Mouse (Mus musculus) cerebellum, postnatal 10 days (tissue): ENCODE results near the gene Wdr45b.
A peak's percentile ranks its signal among the peaks of the same experiment; 100 is the strongest.
"Not testable (repeated sequence)": the region's sequence is repeated elsewhere in the genome, so short reads cannot be mapped to it uniquely, and the experiment has no call there.

Experiments
- DNase-seq, 2 experiments: peaks; one replicate each; pipeline ENCODE4 v3.0.0; 2021; ENCODE audit warnings: mixed read lengths in 2 of 2

Wdr45b gene

DNA sequence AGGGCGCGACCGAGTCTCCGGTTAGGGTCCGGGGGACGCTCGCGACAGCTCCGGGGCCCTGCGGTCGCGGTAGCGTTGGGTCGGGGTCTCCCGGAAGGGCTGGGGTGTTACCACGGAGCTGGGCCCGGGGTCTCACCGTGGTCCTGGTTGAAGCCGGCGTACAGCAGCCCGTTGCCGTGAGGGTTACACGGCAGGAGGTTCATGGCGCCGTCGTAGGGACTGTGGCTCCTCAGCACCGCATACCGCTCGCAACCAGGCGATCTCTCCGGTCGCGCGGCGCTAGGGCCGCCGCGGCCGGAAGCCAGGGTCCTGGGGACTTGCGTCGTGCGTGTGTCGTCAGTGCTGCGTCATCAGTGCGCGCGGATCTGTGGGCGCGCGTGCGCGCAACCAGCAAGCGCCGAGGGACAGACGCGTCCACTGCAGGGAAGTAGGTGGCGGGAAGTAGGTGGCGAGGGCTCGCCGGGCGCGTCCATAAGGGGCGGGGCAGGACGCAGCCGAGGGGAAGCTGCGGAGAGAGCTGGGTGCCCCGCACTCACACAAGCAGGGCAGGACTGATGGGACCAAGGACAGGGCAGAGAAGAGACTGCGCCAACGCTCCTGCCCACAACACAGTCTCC lies at the start of gene Wdr45b:
Gene Wdr45b (minus strand): TSS at position 355 of the 617 bp plus-strand sequence.
- DNase-seq: peak; percentile 99 to 100

DNA sequence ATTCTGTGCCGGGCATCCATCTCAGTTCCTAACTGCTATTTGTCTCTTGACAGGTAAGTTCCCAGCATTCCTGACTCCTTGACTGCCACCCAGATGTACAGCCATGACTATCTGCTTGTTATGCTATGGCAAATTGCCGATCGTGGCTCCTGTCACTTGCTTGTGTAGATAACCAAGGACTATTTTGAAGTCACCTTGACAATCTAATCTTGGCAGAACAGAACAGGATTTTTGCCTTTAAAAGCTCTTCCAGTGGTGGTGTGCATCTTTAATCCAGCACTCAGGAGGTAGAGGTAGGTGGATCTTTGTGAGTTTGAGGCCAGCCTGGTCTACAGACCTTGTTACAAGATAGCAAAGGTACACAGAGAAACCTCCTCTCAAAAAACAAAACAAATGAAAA lies 38.2 kb upstream of the Wdr45b start:
- no peak for DNase-seq

DNA sequence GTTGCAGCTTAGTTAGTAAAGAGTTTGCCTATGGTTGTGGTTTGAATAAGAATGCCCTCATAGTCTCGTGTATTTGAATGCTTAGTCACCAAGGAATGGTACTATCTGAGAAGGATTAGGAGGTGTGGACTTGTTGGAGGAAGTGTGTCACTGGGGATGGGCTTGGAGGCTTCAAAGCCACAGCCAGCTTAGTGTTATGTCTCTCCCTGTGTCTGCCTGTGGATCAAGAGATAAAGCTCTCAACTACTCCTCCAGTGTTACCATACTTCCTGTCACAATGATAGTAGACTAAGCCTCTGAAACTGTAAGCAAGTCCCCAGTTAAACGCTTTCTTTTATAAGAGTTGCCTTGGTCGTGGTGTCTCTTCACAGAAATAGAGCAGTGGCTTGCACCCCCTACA lies 36.5 kb upstream of the Wdr45b start:
- no peak for DNase-seq

DNA sequence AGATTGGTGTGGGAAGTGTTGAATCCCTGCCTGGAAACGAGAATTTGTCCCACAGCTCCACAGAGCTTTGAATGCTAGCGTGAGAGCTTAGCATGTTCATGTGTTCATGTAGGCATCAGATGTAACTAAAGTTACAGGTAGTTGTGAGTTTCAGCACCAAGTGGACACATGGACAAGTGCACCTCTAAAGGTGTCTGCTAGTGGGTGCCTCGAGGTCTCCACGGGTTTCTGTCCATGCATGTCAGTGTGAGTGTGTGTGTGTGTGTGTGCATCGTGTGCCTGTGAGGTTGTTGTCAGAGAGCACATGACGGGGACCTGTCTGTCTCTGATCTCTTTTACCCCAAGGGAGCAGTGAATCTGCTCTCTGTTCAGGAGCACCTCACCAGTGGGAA lies 34.3 kb upstream of the Wdr45b start:
- no peak for DNase-seq

DNA sequence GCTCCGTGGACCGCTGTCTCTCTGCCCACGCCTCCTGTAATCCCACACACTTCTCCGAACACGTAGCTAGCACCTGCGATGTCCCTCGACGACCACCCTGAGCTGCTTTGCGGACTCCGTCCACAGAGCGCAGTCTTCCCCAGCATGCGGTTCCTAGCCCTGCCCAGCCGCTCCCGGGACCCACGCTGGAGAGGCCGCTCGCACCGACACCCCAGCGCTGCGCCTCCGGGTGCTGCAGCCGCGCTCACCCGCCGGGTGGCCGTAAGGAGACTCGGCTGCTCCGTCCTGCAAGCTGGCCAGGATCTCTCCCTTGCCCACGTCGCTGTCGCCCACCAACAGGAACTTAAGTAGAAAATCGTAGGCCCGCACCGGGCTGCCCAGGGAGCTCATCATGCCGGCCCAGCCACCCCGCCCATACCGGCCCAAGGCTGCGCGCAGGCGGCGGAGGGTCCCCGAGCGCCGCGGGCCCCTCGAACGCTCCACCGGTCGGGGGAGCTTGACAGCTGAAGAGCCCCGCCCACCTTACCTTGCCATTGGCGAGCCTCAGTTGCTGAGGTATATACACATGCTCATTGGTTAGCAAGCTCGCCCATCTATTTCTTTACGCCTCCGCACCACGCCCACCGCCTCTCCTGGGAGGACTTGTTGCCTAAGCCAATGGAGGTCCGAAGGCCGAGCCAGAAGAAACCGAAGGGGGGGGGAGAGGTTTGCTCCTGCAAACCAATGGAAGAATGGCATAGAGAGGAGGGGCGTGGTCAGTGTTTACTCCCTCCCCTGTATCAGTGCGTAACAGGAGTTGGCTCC lies 33.7 kb upstream of the Wdr45b start, which contains the start of gene Rab40b:
Gene Rab40b (minus strand): TSS at position 502 of the 804 bp plus-strand sequence.
- peak; percentile 95 to 96 for DNase-seq

DNA sequence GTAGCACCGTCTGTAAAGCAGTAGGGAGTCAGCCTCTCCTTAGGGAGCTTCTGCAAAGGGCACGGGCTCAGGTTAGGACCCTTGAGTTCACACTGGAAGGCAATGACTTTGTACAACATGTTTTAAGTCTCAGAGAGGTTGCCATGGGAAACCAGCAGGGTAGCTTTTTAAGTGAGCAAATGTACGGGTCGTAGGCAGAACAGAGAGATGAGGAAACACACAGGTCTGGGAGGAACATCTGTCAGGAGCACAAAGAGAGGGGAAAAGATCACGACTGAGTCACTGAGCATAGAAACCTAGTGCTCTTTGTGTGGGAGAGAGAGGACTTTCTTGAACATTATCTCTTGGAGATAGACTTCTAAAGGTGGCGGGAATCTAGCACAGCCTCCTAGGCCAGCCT lies 26.0 kb upstream of the Wdr45b start:
- DNase-seq: no peak

DNA sequence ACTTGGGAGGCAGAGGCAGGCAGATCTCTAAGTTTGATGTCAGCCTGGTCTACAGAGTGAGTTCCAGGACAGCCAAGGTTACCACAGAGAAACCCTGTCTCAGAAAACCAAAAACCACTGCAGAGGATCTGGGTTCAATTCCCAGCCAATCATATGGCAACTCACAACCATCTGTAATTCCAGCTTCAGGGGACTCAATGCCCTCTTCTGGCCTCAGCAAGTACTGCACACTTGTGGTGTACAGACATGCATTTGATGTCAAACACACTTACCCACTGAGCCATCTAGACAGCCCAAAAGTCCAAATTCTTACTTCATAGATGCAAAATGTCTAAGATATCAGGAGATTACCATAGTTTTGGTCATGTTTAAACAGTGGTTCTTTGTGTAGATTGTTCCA lies 24.4 kb upstream of the Wdr45b start:
- no peak for DNase-seq

DNA sequence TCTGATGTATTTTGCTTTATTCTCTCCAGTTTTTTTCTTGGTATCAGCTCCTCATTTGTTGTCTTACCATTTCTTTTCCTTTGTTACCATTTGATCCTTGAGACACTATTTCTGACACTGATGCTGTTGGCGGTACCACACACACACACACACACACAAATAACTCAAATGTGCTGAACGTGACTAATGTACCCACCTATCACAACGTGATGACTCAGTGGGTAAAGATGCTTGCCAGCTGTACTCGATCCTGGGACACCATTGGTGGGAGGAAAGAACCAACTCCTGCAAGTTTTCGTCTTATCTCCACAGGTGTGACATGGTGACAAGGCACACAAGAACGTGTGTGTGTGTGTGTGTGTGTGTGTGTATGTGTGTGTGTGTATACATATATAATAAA lies 19.1 kb upstream of the Wdr45b start:
- no peak for DNase-seq

DNA sequence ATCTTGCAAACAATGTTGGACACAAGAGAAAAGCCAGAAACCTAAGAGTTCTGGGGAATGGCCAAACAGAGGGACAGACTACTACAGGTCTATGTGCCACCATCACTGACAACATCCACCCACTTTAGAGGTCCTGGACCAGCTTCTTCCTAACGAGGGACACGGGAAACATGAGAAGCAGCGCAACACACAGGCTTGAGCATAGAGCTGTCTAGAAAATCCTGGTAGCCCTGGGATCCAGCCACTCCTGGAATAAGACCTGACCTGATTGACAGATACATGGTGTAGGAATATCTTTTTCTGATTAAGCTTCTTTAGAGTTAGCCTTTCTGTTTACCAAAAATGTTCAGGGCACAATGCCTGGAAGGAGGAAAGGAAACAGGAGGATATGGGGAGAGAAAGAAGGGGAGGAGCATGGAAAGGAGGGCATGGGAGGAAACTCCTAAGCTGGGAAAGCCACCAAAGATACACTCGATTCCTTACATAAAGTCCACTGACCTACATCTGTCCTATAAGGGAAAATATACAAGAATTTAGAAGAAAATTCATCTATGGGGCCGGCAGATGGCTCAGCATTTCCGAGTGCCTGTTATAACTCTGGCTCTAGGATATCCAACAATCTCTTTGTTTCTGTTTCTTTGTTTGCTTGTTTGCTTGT lies 16.2 kb upstream of the Wdr45b start:
- no peak for DNase-seq

DNA sequence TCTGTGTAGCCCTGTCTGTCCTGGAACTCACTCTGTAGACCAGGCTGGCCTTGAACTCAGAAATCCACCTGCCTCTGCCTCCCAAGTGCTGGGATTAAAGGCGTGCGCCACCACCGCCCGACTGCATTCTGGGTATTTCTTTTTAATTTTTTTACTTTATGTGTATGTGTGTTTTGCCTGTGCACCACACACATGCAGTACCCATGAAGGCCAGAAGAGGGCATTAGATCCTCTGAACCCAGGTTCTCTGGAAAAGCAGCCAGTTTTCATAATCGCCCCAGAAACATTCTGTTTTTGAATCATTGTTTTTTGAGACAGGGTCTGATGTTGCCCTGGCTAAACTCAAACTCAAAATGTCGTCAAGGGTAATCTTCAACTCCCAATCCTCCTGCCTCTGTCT lies 15.4 kb upstream of the Wdr45b start:
- peak; percentile 69 to 78 for DNase-seq

DNA sequence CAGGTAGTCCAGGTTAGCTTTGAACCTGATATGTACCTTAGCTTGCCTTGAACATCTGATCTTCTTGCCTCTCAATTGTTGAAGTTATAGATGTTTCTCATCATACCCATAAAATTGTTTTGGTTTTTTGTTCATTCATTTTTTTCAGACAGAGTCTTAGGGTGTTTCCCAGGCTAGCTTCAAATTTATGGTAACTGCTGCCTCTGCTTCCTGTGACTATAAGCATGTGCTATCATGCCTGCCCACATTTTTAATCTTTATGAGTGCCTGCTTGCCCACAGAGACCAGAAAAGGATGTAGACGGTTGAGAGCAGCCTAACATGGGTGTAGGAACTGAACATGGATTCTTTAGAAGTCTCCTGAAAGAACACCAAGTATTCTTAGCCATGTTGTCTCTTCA lies 14.5 kb upstream of the Wdr45b start:
- no peak for DNase-seq

DNA sequence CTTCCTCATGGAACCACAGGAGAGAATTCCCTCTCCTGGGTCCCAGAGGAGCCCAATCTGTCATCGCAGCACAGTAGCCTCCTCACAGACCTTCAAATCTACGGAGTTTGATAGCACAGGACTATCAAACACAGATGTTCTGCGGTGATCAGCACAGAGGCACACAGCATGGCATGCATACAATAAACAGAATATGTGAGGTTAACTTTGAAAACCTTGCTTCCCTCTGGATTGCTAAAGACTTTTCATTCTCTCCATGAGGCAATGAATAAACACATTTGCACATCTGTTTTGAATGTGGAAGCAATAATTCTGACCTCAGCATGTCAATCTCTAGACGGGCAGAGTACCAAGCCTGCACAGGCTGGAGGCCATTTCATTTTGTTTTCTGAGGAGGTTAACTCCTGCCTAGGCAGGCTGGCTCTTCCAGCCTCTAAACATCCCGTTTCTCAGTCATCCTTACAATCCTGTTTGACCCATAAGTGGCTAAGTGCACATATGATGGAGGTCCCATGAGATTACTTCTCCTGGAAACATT lies 13.0 kb upstream of the Wdr45b start:
- DNase-seq: no peak

DNA sequence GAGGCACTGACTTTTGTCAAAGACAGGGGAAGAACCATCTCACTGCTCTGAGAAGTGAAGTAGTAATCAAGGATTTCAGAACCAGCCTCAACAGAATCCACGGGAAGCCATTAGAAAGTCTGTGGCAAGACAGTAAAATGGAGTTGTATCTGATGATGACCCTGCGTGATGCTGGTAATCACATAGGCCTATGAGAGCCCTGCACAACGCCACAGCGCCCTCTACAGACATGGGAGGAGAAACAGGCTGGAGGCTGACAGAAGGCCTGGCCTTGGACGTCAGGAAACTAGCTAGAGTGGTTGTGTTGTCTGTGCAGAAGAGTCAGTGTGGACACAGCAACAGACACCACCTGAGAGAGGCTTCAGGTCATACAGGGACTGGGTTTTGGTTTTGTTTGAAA lies 8.0 kb upstream of the Wdr45b start:
- peak; percentile 26 to 39 for DNase-seq

DNA sequence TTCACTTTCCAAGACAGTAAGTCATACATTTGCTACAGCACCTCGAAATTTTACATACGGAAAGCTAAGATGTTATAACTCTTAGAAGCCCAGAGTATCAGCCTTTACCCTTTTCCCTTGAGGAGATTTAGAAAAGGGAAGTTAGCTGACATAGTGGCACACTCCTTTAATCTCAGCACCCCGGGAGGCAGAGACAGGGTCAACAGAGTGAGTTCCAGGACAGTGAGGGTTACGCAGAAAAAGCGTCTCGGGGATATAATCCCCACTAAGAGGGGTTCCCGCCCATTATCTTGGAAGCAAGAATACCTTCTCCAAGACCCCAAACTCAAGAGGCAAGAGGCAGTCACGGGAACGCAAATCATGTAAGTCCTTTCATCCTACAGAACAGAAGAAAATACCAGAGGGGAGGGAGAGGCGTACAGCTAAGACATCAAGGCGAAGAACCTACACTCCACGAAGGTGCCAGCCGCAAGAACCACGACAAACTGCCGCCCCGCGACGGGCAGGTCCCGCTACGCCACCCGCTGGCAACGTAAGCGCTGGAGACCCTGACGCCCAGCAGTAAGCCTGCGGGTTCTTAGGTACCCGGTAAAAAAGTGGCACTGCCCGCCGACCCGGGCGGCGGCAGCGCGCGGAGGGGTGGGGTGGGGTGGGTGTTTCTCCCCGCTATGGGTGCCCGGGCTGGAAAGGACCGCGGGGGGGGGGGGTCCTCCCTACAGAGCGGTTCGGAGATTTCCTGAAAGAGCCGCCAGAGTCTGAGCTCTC lies 737 bp downstream of the Wdr45b start:
- DNase-seq: peak; percentile 54 to 57

DNA sequence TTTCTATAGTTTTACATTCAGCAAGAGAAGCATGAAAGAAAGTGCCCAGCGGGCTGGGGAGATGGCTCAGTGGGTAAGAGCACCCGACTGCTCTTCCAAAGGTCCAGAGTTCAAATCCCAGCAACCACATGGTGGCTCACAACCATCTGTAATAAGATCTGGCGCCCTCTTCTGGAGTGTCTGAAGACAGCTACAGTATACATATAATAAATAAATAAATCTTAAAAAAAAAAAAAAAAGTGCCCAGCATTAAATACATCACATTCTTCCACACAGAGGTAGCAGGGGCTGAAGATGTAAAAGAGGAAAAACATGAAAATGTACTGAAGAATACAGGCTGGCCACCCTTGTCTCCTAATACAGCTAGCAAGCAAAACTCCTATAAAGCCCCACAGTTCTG lies 5.5 kb downstream of the Wdr45b start:
- DNase-seq: not testable (repeated sequence)

DNA sequence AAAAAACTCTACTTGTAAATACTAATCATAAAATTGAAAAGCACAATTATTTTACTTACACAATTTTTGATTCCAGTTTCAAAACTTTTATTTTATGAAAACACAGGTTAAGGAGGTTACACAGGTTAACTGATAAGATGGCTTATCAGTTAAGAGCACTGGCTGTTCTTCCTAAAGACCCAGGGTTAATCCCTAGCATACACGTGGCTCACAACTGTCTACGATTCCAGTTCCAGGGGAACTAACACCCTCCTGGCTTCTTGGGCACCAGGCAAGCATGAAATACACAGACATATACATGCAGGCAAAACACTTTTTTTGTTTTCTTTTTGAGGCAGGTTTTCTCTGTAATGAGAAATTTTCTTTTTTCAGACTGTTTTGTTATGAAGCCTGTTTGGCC lies 6.1 kb downstream of the Wdr45b start:
- DNase-seq: no peak

DNA sequence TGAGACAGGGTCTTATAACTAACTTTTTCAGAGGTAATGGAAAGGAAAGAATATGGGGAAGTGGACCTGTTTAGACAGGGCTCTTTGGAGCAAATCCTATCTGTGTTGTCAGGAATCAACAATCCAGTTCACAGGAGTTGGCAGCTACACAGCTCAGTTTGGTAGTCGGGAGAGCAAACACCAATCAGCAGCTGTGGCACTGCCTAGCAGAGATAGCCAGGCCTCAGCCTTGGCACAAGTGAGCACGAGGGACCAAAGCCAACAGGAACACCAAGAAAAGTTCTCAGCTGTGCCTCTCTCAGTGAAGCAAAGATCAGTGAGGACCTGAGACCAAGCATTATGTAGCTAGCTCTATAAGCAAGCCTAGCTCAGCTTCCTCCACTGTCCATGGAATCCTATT lies 7.2 kb downstream of the Wdr45b start:
- DNase-seq: peak in 1 of 2 experiments; percentile 20

DNA sequence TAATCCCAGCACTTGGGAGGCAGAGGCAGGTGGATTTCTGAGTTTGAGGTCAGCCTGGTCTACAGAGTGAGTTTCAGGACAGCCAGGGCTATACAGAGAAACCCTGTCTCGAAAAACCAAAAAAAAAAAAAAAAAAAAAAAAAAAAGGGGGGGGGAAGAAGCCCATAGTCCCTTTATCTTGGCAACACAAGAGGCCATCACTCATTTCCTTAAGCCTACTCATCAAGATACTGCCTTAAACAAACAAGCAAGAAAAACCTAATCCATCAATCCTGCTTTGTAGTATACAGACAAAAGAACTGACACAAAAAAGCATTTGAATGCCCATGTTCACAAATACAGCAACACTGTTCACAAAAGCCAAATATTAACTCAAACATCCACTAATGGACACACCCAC lies 11.8 kb downstream of the Wdr45b start:
- not testable (repeated sequence) for DNase-seq

DNA sequence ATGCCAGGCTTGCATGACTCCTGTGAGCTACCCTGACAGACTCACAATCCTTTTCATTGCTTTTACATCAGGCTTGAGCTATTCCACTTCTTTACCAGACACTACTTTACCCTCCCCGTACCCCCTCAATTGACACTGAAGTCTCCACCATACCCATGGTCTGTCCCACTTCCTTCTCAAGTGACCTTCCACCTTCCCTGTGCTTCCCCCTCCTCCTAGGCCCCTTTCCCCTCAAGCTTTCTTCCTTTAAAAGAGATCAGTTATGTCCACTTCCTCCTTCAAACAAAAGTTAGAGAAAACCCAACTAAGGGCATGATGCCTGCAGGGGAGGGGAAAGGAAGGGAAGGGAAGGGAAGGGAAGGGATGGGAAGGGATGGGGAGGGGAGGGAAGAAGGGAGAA lies 14.0 kb downstream of the Wdr45b start:
- DNase-seq: no peak

DNA sequence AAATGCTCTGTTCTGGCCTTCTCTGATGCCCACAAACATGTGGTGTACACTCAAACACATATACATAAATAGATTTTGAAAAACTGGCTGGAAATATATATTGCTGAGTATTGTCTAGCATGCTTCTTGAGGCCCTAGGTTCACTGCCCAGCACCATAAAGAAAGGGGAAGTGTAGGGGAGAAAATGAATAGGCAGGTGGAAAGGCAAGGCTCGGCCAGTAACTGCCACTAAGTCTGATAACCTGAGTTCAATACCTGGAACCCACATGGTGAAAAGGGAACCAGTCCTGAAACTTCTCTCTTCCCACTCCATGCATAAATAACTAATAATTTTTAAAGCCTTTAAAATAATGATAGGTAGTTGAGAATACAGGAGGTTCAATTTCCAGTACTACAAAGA lies 14.6 kb downstream of the Wdr45b start:
- no peak for DNase-seq

DNA sequence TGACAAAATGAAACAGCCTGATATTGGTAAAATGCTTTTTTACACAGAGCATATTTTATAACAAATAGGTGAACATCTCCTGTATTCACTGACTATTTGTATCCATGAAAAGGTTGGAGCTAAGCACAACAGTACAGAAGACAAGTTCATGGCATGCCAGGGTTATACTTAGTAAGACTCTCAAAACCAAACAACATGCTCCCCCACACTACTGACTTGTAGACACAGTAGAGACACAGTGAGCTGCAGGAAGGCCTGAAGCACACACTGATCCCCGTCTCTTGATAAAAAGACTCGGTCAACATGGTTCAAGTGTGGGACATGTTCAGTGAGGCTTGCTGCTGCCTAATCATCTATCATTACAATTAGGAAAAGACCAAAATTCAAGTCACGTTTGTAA lies 22.6 kb downstream of the Wdr45b start:
- no peak for DNase-seq

DNA sequence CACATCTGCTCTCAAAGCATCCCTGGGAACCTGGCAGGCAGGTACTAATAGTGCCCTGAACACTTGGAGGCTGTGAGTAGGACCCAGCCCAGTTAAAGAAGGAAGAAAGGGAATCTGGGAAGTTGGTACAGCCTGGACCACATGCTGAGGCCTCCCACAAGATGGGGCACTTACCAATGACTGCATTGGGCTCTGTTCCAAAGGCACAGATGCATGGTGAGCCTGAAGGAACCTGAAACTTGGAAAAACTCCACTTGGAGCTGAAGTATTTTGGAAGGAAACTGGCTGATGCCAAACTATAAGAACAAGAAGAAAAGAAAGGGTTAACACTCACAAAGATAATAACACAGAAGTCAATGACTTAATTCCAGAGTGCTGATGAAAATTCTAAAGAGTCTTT lies 25.6 kb downstream of the Wdr45b start:
- DNase-seq: peak; percentile 24 to 33

DNA sequence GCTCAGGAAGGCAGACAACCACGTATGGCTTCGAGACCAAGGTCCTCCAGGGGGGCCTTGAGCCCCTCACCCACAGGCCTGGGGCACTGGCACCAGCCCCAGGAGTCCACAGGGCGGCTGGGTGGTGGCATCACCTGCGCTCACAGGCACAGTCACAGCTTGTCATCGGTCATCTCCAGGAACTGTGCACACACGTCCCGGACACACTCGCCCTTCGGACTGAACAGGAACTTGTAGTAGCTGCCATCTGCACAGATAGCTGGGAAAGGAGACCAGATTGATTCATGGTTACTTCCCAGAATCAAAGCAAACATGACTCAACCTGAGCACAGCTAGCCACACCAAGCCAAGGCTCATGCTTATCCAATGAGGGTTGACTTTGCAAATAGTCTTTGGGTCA lies 26.0 kb downstream of the Wdr45b start:
- peak in 1 of 2 experiments; percentile 30 for DNase-seq
